ENCODE assay signal across 20 mouse cellular contexts in the genomic region with DNA sequence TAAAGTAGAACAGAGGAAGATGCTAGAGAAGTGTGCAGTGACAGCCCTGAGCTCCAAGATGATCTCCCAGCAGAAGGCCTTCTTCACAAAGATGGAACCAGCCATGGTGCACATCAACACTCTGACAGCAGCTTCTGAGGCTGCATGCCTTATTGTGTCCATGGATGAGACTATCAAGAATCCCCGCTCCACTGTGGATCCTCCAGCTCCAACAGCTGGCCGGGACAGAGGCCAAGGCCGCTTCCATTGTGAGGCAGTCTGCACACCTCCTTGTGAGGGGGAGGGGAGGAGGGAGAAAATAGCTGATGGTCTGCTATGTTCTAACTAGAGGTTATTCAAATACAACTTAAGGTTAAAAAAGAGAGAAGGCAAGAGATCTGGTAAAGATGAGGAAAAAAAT.
DNase-seq lines count a peak whose midpoint lies in the region; TF ChIP-seq lines count a peak whose summit lies in the region.
"Had no signal": no experiment of that assay in that cellular context is flagged by ENCODE, and none has a peak within 500 bp of the region (broad histone marks: within the 10 kb centered on the region; RNA-seq: fewer than 3 reads in every experiment).

No protein-coding gene starts in this region.

- H3K36me3 ChIP-seq in heart, embryonic 10.5 days, result no peaks in the 10 kb centered on the region
- H3K36me3 ChIP-seq: embryonic facial prominence, embryonic 13.5 days; forebrain, embryonic 15.5 days; heart, embryonic 13.5 days; hindbrain, embryonic 12.5 days; limb, embryonic 10.5 days; neural tube, embryonic 15.5 days had no signal

- no peak overlapping the region for H3K4me3 ChIP-seq in gastrocnemius, adult 2 months
- no peak overlapping the region for H3K4me3 ChIP-seq in heart, embryonic 10.5 days
- H3K4me3 ChIP-seq: embryonic facial prominence, embryonic 13.5 days; forebrain, embryonic 15.5 days; heart, embryonic 13.5 days; hindbrain, embryonic 12.5 days; limb, embryonic 10.5 days; neural tube, embryonic 15.5 days had no signal

- intact Hi-C loops in gastrocnemius, adult 2 months (cut with DNase I), result no loop called here
- intact Hi-C loops in heart, postnatal 10 days (cut with DNase I), result no loop called here
- intact Hi-C loops in left cerebral cortex, postnatal 4 days (cut with DNase I), result no loop called here

- no peaks in the 10 kb centered on the region for H3K9me3 ChIP-seq in heart, embryonic 10.5 days
- H3K9me3 ChIP-seq: embryonic facial prominence, embryonic 13.5 days; forebrain, embryonic 15.5 days; heart, embryonic 13.5 days; hindbrain, embryonic 12.5 days; limb, embryonic 10.5 days; neural tube, embryonic 15.5 days had no signal

- no peaks in the 10 kb centered on the region for H3K27me3 ChIP-seq in heart, embryonic 10.5 days (ENCODE audit: insufficient read depth, poor library complexity, severe bottlenecking)
- H3K27me3 ChIP-seq: forebrain, embryonic 15.5 days; heart, embryonic 13.5 days; hindbrain, embryonic 12.5 days; neural tube, embryonic 15.5 days; Patski had no signal

- no peak overlapping the region for H3K27ac ChIP-seq in gastrocnemius, adult 2 months
- H3K27ac ChIP-seq in heart, embryonic 10.5 days, result no peak overlapping the region
- H3K27ac ChIP-seq: embryonic facial prominence, embryonic 13.5 days; forebrain, embryonic 15.5 days; hindbrain, embryonic 12.5 days; limb, embryonic 10.5 days; neural tube, embryonic 15.5 days had no signal

- WGBS in heart, embryonic 10.5 days, result 88% methylated on average over 3 of the region's 3 CpGs

- no peaks in the 10 kb centered on the region for H3K4me1 ChIP-seq in heart, embryonic 10.5 days
- H3K4me1 ChIP-seq: embryonic facial prominence, embryonic 13.5 days; forebrain, embryonic 15.5 days; hindbrain, embryonic 12.5 days had no signal

- no peak for TF ChIP-seq CTCF in gastrocnemius, adult 2 months (IDR thresholded peaks at IDR 0.05)

- peak; percentile 23 for DNase-seq in gastrocnemius, adult 2 months
- DNase-seq in gastrocnemius, adult 18-20 months (ENCODE audit: low spot score), result no peak
- DNase-seq in heart, postnatal 10 days, result peak; percentile 48 to 54
- DNase-seq in heart, embryonic 10.5 days (ENCODE audit: low spot score), result no peak
- DNase-seq in ovary, postnatal 36 days (ENCODE audit: low spot score), result peak; percentile 9
- no peak for DNase-seq in ovary, postnatal 10 days (ENCODE audit: low spot score)
- DNase-seq in left cerebral cortex, postnatal 4 days, result no peak
- DNase-seq: adrenal gland, adult 8-10 months; cerebellum, adult 9-11 months; kidney, adult 18-20 months; kidney, postnatal 25 days; liver, postnatal 0 days; retina, postnatal 1 day had no signal

Comparison
In these comparisons a context has a peak if more than half of its experiments do, and no peak if none do; other contexts are left out.
1. DNase-seq: peak in gastrocnemius, adult 2 months (single experiment), heart, postnatal 10 days (2 of 2) and ovary, postnatal 36 days (single experiment); none in gastrocnemius, adult 18-20 months (single experiment), heart, embryonic 10.5 days (single experiment), ovary, postnatal 10 days (single experiment) and left cerebral cortex, postnatal 4 days (single experiment).